Mouse (Mus musculus) lung, adult 2 months (tissue): Measurements from ENCODE around the gene Ubiad1. TPM values are rescaled to one million over a fixed set of nuclear protein-coding genes. Genes with fewer than 3 reads are reported as not detected.

Source experiments
- DNase-seq: peaks from one replicate; pipeline ENCODE4 v3.0.0; 2022
- H3K4me1 ChIP-seq: fragments of 200-500 bp; 2 replicates; pipeline ENCODE4 v1.6.1; 2011; ENCODE audit warnings: low read length; ENCODE audit not compliant: control insufficient read depth, insufficient read depth
- H3K4me3 ChIP-seq: fragments of 200-500 bp; replicated peaks from 2 replicates; pipeline ENCODE3; 2011; ENCODE audit warnings: low read depth, mild to moderate bottlenecking, control low read depth, low read length; ENCODE audit errors: extremely low read depth
- CTCF ChIP-seq: fragments of 200-500 bp; IDR thresholded peaks from 2 replicates; pipeline ENCODE4 v1.5.1; 2011; ENCODE audit warnings: mild to moderate bottlenecking, low read length, control low read depth; ENCODE audit not compliant: insufficient read depth
- POLR2A ChIP-seq: fragments of 200-500 bp; IDR thresholded peaks from 2 replicates; pipeline ENCODE4 v1.6.1; 2011; ENCODE audit warnings: low read depth, mild to moderate bottlenecking, control low read depth, low read length, borderline replicate concordance; ENCODE audit errors: extremely low read depth
- WGBS: fragments of 180-500 bp; shearing (Covaris S2); methylation state at CpG from one replicate; pipeline ENCODE4 v1.1.7; 2018; 5-methylcytosine and 5-hydroxymethylcytosine counted together
- polyA plus RNA-seq: library from polyadenylated mRNA; depleted of rRNA; stranded (reverse); fragments of >200 nt; gene quantifications from 2 replicates; pipeline ENCODE4 v1.2.3, GENCODE M21; 2012

Gene Ubiad1
- polyA plus RNA-seq, 1 experiment: 13.6 TPM

- WGBS: 69% methylated on average over 5 of the region's 5 CpGs
- Histone ChIP-seq H3K4me1 (no peaks in the 10 kb centered on the region), H3K4me3 (no peak overlapping the region)
- DNase-seq: no peak
- no peak for TF ChIP-seq CTCF
- no peak for TF ChIP-seq POLR2A
Measured at GRCm38 (mm10) chr4:148433813-148434212, 10.8 kb downstream of the Ubiad1 start.

DNA sequence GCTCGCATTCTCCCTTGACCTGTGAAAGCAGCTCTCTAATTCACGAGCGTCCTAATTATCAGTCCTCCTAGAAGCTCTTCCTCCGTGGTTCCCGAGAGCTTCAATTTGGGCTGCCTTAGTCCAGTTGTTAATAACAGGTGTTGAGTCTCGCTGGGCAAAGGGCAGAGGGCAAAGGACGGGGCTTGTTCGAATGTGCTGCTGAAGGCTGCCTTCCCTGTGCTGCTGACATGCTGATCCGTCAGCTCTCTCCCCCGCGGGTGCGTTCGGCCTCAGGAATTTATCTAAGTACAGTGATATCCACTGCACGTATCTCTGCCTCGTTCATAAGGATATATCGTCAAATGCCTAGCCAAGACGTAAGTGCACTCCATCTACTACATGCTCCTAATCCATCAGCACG lies 11.2 kb downstream of the Ubiad1 start:
- WGBS: 77% methylated on average over 18 of the region's 18 CpGs
- no peak for DNase-seq
- Histone ChIP-seq H3K4me1 (no peaks in the 10 kb centered on the region), H3K4me3 (no peak overlapping the region)
- TF ChIP-seq CTCF (no peak), POLR2A (no peak)

DNA sequence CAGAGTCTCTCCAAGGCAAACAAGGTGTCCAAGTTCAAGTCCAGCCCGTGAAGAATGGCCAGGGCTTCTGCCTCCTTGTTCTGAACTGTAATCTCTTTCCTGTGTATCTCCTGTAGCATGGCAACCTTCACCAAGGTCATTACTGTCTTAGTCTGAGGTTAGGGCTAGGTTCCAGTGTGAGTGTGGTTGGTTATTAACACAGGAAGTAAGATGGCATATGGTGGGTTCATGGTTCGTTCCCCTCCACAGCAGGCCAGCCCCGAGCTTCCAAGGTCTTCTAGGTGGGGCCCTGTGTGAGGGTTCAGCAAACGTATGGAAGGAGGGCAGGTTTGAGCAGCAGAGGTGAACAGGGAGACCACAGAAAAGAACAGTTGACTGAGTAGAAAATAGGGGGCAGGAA lies 12.1 kb downstream of the Ubiad1 start:
- no peak for DNase-seq
- no peak for TF ChIP-seq POLR2A
- no peak for TF ChIP-seq CTCF
- H3K4me3 ChIP-seq: no peak overlapping the region
- WGBS: 75% methylated on average over 4 of the region's 4 CpGs
- no peaks in the 10 kb centered on the region for H3K4me1 ChIP-seq

DNA sequence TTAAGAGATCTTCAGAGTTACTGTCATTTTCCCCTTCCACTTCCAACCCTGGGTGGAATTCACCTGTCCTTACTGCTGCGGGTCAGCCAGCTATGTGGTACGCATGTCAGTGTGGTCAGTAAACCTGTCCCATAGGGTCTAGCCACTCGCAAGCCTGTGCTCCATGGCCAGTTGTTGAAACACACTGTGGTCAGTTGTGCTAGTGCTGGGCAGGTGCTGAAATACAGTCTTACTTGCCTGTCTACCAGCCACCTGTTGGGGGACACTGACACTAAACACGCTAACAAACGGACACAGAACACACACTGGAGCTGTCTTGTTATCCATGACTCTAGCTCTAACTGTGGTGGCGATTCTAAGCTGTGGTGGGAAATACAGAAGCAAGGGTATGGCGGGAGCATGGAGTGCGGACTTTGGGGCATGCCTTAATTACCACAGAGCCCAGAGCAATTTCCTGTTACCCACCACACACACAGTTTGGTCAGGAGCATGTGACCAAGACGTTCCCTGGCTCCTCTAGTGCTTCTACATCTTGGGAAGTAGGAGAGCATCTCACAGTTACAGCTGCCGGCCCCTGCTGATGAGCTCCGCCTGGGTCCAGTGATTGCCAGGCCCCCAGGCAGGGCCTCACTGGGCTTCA lies 13.6 kb downstream of the Ubiad1 start:
- no peaks in the 10 kb centered on the region for H3K4me1 ChIP-seq
- TF ChIP-seq CTCF (no peak), POLR2A (no peak)
- 81% methylated on average over 11 of the region's 11 CpGs for WGBS
- no peak for DNase-seq
- no peak overlapping the region for H3K4me3 ChIP-seq

GRCm38 (mm10) chr4:148429686-148430085 lies 14.9 kb downstream of the Ubiad1 start:
- no peak overlapping the region for H3K4me3 ChIP-seq
- peak; percentile 47 for DNase-seq
- TF ChIP-seq POLR2A (no peak), CTCF (peak; percentile 78)
- WGBS: 21% methylated on average over 6 of the region's 6 CpGs
- H3K4me1 ChIP-seq: no peaks in the 10 kb centered on the region

GRCm38 (mm10) chr4:148429121-148429520 lies 15.4 kb downstream of the Ubiad1 start:
- Histone ChIP-seq H3K4me1 (no peaks in the 10 kb centered on the region), H3K4me3 (no peak overlapping the region)
- TF ChIP-seq CTCF: no peak
- TF ChIP-seq POLR2A: no peak
- WGBS: 88% methylated on average over 11 of the region's 11 CpGs
- no peak for DNase-seq

GRCm38 (mm10) chr4:148428544-148428943 lies 16.0 kb downstream of the Ubiad1 start:
- Histone ChIP-seq H3K4me1 (no peaks in the 10 kb centered on the region), H3K4me3 (no peak overlapping the region)
- no peak for DNase-seq
- 87% methylated on average over 5 of the region's 5 CpGs for WGBS
- TF ChIP-seq POLR2A (no peak), CTCF (no peak)

GRCm38 (mm10) chr4:148426950-148427850 lies 17.4 kb downstream of the Ubiad1 start:
- TF ChIP-seq CTCF (no peak), POLR2A (no peak)
- WGBS: 70% methylated on average over 10 of the region's 10 CpGs
- H3K4me3 ChIP-seq: no peak overlapping the region
- no peaks in the 10 kb centered on the region for H3K4me1 ChIP-seq
- DNase-seq: no peak

DNA sequence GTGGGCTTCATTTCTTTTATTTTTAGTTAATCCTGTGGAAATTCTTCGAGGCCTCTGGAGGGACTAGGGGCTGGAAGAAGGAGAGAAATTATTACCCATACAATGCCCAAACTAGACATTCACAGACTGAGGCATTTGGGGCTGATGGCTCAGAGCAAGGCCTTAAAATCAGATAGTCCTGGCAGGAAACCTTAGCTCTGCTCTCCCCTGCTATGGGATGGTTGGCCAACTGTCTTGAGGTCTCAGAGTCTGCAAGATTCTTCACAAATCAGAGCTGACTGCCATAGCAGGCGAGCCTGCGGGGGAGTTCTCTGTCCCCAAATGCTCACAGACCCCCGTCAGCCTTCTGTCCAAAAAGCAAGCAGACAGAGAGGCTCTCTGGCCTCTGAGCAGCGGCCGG lies 27.0 kb downstream of the Ubiad1 start:
- Histone ChIP-seq H3K4me1 (no peaks in the 10 kb centered on the region), H3K4me3 (no peak overlapping the region)
- 70% methylated on average over 6 of the region's 6 CpGs for WGBS
- TF ChIP-seq POLR2A (no peak), CTCF (no peak)
- no peak for DNase-seq
